Mouse (Mus musculus): ENCODE measurements around the gene Ssu2. TPM values are rescaled to one million over a fixed set of nuclear protein-coding genes. Genes with fewer than 3 reads are reported as not detected.

Ssu2 gene
- polyA plus RNA-seq (2014; fragmentation: Nextera tagmentation; extraction: Ambion mirVana) = 0.16 and 0.52 TPM in 2 replicates

DNA sequence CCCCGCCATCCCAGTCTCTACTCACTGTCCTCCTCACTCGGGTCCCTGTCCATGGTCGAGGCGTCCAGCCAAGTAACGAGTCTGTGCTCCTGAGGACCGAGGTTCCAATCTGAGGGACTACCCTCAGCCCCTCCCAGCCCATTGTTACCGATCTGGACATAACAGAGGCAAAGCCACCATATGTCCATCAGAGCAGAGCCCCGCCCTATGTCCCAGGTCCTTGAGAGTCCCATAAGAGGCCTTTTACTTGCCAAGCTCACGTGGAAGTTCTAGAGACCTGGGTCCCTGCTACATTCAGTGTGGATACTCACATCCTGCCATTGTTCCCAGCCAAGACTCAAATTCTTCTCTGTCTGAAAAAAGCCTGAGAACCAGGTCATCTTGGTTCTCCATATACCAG lies at the start of gene Ssu2:
Ssu2 (minus strand) TSS at position 77 of the 400 bp plus-strand sequence.
- Histone ChIP-seq H3K36me3 (ENCODE audit: control insufficient read depth, insufficient read depth, low read length) (no peaks in the 10 kb centered on the region), H3K4me1 (ENCODE audit: control insufficient read depth, insufficient read depth, low read length) (no peaks in the 10 kb centered on the region), H3K4me3 (ENCODE audit: low read depth, low read length) (no peak within 1 kb of the TSS), H3K9ac (ENCODE audit: low read length) (no peak within 1 kb of the TSS), H3K4me2 (no peak within 1 kb of the TSS), H3K9me3 (ENCODE audit: control insufficient read depth, low read length) (no peaks in the 10 kb centered on the region), H3K27ac (ENCODE audit: low read depth, low read length) (no peak within 1 kb of the TSS), H3K27me3 (ENCODE audit: control insufficient read depth, insufficient read depth, low read length) (no peaks in the 10 kb centered on the region)
- 77% methylated on average over 9 of the region's 9 CpGs for WGBS
- DNase-seq (ENCODE audit: low spot score, missing footprints) (no peak), ATAC-seq (ENCODE audit: low FRiP score) (no peak)

DNA sequence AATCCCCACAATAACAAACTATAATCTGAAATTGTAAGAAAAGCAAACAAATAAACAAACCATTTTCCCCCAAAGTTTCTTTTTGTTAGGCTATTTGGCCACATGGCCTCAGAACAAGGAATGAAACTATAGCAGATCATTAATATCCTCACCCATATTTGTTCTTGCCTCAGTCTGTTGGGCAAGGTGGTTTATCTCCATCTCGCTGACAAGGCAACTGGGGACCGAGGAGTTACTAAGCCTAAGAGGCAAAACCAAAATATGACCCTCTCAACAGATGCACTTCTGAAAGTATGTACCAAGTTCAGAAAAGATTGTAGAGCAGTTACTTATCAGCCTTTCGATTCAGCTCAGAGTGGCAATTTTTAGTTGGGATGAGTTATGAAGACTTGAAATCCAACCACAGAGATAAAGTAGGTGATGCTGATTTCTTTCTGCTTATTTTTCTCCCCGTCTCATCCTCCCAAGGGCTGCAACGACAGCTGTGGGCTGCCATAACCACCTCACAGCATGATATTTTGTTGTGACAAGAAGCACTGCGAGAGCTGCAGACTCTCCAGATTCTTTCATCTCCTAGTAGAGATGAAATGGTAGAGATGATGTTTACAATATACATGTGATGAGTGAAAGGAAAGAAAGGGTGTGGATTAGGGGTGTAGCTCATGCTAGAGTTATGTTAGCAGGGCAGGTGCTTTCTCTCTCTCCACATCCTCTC lies 38.4 kb upstream of the Ssu2 start:
- H3K9ac ChIP-seq (ENCODE audit: low read length) = no peak overlapping the region
- H3K27ac ChIP-seq (ENCODE audit: low read depth, low read length) = no peak overlapping the region
- DNase-seq (ENCODE audit: low spot score, missing footprints) = no peak
- no peaks in the 10 kb centered on the region for H3K9me3 ChIP-seq (ENCODE audit: control insufficient read depth, low read length)
- no peak for ATAC-seq (ENCODE audit: low FRiP score)
- no peak overlapping the region for H3K4me2 ChIP-seq
- H3K27me3 ChIP-seq (ENCODE audit: control insufficient read depth, insufficient read depth, low read length) = no peaks in the 10 kb centered on the region
- H3K36me3 ChIP-seq (ENCODE audit: control insufficient read depth, insufficient read depth, low read length) = no peaks in the 10 kb centered on the region
- no peak overlapping the region for H3K4me3 ChIP-seq (ENCODE audit: low read depth, low read length)
- no peaks in the 10 kb centered on the region for H3K4me1 ChIP-seq (ENCODE audit: control insufficient read depth, insufficient read depth, low read length)
- WGBS = 83% methylated on average over 6 of the region's 6 CpGs

DNA sequence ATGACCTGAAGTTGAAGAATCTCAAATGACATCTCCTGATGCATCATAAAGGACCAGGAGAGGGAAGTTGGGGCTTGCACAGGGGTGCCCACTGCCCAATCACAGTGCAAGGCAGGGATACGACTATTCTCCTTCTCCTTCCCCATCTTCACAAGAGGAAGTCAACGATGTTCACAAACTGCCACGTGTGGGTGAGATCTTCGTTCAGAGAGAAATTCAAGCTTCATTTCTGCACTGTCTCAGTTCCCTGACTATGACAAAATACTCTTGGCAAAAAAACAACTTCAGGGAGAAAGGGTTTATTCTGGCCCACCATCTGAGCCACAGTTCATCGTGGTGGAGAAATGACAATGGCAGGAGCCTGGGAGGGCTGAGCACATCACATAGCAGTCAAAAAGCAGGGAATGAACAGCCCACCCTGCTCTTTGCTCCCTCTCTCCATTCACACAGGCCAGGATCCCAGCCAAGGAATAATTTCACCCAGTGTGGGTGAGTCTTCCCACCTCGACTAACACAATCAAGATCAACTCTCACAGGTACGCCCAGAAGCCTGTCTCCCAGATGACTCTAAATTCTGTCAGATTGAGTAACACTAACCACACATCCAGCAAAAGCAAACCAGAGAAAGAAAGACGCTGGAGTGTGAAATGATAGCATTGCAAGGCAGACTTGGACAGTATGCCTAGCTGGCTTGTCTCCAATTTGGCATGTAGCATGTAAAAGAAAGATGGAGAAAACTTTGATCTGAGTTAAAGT lies 36.1 kb upstream of the Ssu2 start:
- no peak overlapping the region for H3K27ac ChIP-seq (ENCODE audit: low read depth, low read length)
- no peak overlapping the region for H3K4me3 ChIP-seq (ENCODE audit: low read depth, low read length)
- no peak overlapping the region for H3K4me2 ChIP-seq
- DNase-seq (ENCODE audit: low spot score, missing footprints) (no peak), ATAC-seq (ENCODE audit: low FRiP score) (no peak)
- WGBS = 85% methylated on average over 8 of the region's 8 CpGs
- no peaks in the 10 kb centered on the region for H3K36me3 ChIP-seq (ENCODE audit: control insufficient read depth, insufficient read depth, low read length)
- no peaks in the 10 kb centered on the region for H3K4me1 ChIP-seq (ENCODE audit: control insufficient read depth, insufficient read depth, low read length)
- H3K9ac ChIP-seq (ENCODE audit: low read length) = no peak overlapping the region
- H3K27me3 ChIP-seq (ENCODE audit: control insufficient read depth, insufficient read depth, low read length) = no peaks in the 10 kb centered on the region
- no peaks in the 10 kb centered on the region for H3K9me3 ChIP-seq (ENCODE audit: control insufficient read depth, low read length)

DNA sequence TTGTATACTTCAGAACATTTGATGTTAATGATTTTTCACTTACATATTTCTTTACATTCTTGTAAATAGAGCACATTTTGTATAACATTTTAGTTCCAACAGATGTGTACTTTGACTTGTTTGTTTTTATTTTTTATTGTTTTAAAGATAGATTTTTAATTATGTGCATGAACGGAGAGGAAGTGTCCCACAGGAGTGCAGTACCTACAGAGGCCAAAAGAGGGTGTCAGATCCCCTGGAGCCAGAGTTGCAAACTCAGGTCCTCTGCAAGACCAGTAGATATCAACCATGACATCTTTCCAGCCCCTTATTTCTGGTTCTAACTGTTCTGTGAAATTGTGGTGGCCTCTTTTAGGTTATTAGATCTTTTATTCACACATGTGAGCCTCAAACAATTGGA lies 33.1 kb upstream of the Ssu2 start:
- ATAC-seq (ENCODE audit: low FRiP score) = no peak
- Histone ChIP-seq H3K27ac (ENCODE audit: low read depth, low read length) (no peak overlapping the region), H3K9me3 (ENCODE audit: control insufficient read depth, low read length) (no peaks in the 10 kb centered on the region), H3K4me1 (ENCODE audit: control insufficient read depth, insufficient read depth, low read length) (no peaks in the 10 kb centered on the region), H3K36me3 (ENCODE audit: control insufficient read depth, insufficient read depth, low read length) (no peaks in the 10 kb centered on the region), H3K27me3 (ENCODE audit: control insufficient read depth, insufficient read depth, low read length) (no peaks in the 10 kb centered on the region), H3K4me2 (no peak overlapping the region), H3K9ac (ENCODE audit: low read length) (no peak overlapping the region), H3K4me3 (ENCODE audit: low read depth, low read length) (no peak overlapping the region)
- WGBS = 97% methylated on average over 1 of the region's 1 CpGs
- DNase-seq (ENCODE audit: low spot score, missing footprints) = peak; percentile 45

DNA sequence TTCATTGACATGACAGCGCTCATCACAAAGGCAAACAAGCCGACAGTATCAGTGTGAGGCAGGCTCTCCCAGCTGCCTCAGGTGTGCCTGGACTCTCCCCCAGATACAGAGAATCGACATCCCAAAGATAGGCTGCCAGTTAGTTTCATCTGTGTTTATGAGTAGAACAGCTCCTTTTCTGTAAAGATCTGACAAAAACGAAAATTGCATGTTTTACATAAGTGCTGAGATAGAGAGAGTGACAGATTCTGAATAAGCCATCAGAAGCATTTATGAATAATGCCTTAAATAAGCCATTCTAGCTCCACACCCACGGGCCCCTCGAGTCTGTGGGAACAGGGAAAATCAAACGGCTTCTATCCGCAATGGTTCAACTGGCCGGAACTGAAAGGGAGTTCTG lies 31.5 kb upstream of the Ssu2 start:
- H3K4me2 ChIP-seq = no peak overlapping the region
- no peaks in the 10 kb centered on the region for H3K9me3 ChIP-seq (ENCODE audit: control insufficient read depth, low read length)
- WGBS = 82% methylated on average over 9 of the region's 9 CpGs

DNA sequence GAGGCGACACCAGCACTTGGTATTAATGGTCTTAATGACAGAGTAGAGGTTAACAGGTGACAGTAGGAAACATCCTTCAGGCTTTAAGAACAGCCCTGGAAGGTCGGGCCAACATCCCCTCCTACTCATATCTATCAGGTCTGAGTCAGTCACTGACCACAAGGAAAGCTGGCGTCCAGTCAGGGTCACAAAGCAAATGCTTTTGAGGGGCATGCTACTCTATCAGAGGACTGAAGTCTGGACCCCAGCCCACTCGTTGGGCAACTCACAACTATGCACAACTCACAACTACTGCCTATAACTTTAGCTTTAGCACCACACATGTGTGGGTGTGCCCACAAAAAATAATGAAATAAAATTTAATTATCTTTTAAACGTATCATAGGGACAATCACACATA lies 16.3 kb upstream of the Ssu2 start:
- Histone ChIP-seq H3K36me3 (ENCODE audit: control insufficient read depth, insufficient read depth, low read length) (no peaks in the 10 kb centered on the region), H3K27ac (ENCODE audit: low read depth, low read length) (no peak overlapping the region), H3K4me1 (ENCODE audit: control insufficient read depth, insufficient read depth, low read length) (no peaks in the 10 kb centered on the region), H3K4me2 (no peak overlapping the region), H3K4me3 (ENCODE audit: low read depth, low read length) (no peak overlapping the region), H3K9ac (ENCODE audit: low read length) (no peak overlapping the region), H3K27me3 (ENCODE audit: control insufficient read depth, insufficient read depth, low read length) (no peaks in the 10 kb centered on the region), H3K9me3 (ENCODE audit: control insufficient read depth, low read length) (no peaks in the 10 kb centered on the region)
- ATAC-seq (ENCODE audit: low FRiP score) = no peak
- WGBS = 83% methylated on average over 5 of the region's 5 CpGs
- no peak for DNase-seq (ENCODE audit: low spot score, missing footprints)

More for the DNA sequence above, 31.5 kb upstream of the Ssu2 start:
- no peaks in the 10 kb centered on the region for H3K36me3 ChIP-seq (ENCODE audit: control insufficient read depth, insufficient read depth, low read length)
- no peak overlapping the region for H3K4me3 ChIP-seq (ENCODE audit: low read depth, low read length)
- H3K27ac ChIP-seq (ENCODE audit: low read depth, low read length) = no peak overlapping the region
- no peak overlapping the region for H3K9ac ChIP-seq (ENCODE audit: low read length)
- H3K27me3 ChIP-seq (ENCODE audit: control insufficient read depth, insufficient read depth, low read length) = no peaks in the 10 kb centered on the region
- no peaks in the 10 kb centered on the region for H3K4me1 ChIP-seq (ENCODE audit: control insufficient read depth, insufficient read depth, low read length)
- DNase-seq (ENCODE audit: low spot score, missing footprints) (peak; percentile 67), ATAC-seq (ENCODE audit: low FRiP score) (no peak)

DNA sequence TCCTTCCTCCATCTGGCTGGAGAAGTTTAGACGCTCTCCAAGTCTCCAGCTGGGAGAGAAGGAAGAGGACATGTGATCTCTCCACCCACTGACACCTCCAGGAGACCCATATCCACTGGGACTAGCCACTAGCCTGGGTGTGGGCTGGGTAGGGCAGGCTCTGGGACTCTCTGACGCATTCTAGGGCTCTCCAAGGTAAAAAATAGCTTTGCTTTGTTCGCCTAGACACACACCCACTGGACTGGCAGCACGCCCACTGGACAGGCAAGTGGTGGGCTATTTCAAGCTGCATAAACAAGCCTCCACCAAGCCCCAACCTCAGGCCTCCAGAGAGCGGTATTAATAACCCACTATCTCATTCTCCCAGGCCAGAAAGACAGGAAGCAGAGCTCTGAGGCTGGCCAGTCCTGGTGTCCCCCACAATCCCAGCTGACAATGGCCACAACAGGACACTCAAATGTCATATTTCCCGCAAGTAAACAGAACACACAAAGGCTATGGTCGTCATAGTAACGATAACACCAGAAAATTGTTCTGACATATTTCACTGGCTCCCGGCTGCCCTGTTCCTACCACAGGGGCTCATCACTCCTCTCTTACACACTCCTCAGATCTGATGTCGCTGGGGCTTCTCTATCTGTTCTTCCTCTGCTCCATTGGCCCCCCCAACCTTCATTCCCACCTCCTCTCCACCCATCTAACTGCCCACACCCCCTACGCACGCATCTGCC lies 14.3 kb upstream of the Ssu2 start:
- H3K27ac ChIP-seq (ENCODE audit: low read depth, low read length) = no peak overlapping the region
- H3K9ac ChIP-seq (ENCODE audit: low read length) = no peak overlapping the region
- no peaks in the 10 kb centered on the region for H3K36me3 ChIP-seq (ENCODE audit: control insufficient read depth, insufficient read depth, low read length)
- H3K9me3 ChIP-seq (ENCODE audit: control insufficient read depth, low read length) = no peaks in the 10 kb centered on the region
- H3K4me3 ChIP-seq (ENCODE audit: low read depth, low read length) = no peak overlapping the region
- 82% methylated on average over 12 of the region's 12 CpGs for WGBS
- ATAC-seq (ENCODE audit: low FRiP score) = no peak; the same call in 1 of the 2 replicates
- no peaks in the 10 kb centered on the region for H3K27me3 ChIP-seq (ENCODE audit: control insufficient read depth, insufficient read depth, low read length)
- DNase-seq (ENCODE audit: low spot score, missing footprints) = no peak
- H3K4me2 ChIP-seq = no peak overlapping the region
- H3K4me1 ChIP-seq (ENCODE audit: control insufficient read depth, insufficient read depth, low read length) = no peaks in the 10 kb centered on the region

DNA sequence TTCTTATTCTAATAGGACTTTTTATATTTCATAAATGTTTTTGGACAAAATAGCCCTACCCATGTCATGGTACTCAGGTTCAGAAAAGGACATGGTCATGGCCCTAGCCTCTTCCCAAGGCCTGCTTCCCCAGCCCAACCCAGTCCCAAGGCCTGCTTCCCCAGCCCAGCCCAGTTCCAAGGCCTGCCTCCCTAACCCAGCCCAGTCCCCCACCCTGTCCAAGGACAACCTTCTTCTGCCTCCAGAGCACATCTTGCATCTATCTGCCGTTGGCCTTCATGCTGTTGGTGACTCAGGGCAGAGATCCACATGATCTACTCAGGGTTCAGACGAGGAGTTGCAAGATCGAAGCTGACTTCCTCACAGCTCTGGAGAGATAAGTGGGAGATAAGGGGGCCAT lies 9.5 kb upstream of the Ssu2 start:
- Histone ChIP-seq H3K4me1 (ENCODE audit: control insufficient read depth, insufficient read depth, low read length) (no peaks in the 10 kb centered on the region), H3K27me3 (ENCODE audit: control insufficient read depth, insufficient read depth, low read length) (no peaks in the 10 kb centered on the region), H3K36me3 (ENCODE audit: control insufficient read depth, insufficient read depth, low read length) (no peaks in the 10 kb centered on the region), H3K9me3 (ENCODE audit: control insufficient read depth, low read length) (no peaks in the 10 kb centered on the region), H3K9ac (ENCODE audit: low read length) (no peak overlapping the region), H3K27ac (ENCODE audit: low read depth, low read length) (no peak overlapping the region), H3K4me2 (no peak overlapping the region), H3K4me3 (ENCODE audit: low read depth, low read length) (no peak overlapping the region)
- ATAC-seq (ENCODE audit: low FRiP score) = no peak
- 76% methylated on average over 3 of the region's 3 CpGs for WGBS
- DNase-seq (ENCODE audit: low spot score, missing footprints) = peak; percentile 6

DNA sequence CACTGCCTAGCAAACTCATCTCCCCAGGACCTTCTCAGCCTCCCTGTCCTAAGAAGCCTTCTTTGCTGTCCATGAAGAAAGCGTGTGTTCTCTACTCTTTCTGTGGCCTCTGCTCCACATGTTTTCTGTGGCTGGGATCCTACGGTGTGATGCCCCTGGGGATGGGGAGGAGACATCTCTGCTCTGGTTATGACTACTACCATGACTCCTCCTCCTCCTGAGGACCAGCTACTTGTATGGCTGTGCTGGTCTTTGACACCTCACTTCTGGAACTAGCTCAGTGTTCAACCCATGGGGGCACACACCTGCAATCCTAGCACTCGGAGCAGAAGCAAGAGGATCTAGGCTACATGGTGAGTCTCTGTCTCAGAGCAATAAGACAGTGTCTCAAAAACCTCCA lies 8.5 kb upstream of the Ssu2 start:
- WGBS = 89% methylated on average over 3 of the region's 3 CpGs

More for the DNA sequence above, 8.5 kb upstream of the Ssu2 start:
- Histone ChIP-seq H3K4me2 (no peak overlapping the region), H3K9ac (ENCODE audit: low read length) (no peak overlapping the region), H3K4me3 (ENCODE audit: low read depth, low read length) (no peak overlapping the region), H3K27ac (ENCODE audit: low read depth, low read length) (no peak overlapping the region), H3K27me3 (ENCODE audit: control insufficient read depth, insufficient read depth, low read length) (no peaks in the 10 kb centered on the region), H3K36me3 (ENCODE audit: control insufficient read depth, insufficient read depth, low read length) (no peaks in the 10 kb centered on the region), H3K4me1 (ENCODE audit: control insufficient read depth, insufficient read depth, low read length) (no peaks in the 10 kb centered on the region), H3K9me3 (ENCODE audit: control insufficient read depth, low read length) (no peaks in the 10 kb centered on the region)
- no peak for DNase-seq (ENCODE audit: low spot score, missing footprints)
- no peak for ATAC-seq (ENCODE audit: low FRiP score)
